Mouse (Mus musculus) spleen, adult 2 months (tissue): ENCODE data around the gene Gm20388.

Experiments
- CTCF ChIP-seq: fragments of 200-500 bp; IDR thresholded peaks from 2 replicates; pipeline ENCODE4 v1.5.1; 2011; ENCODE audit warnings: mild to moderate bottlenecking, inconsistent platforms; ENCODE audit not compliant: insufficient read depth, insufficient read length, insufficient replicate concordance; ENCODE audit errors: extremely low read depth
- POLR2A ChIP-seq: fragments of 200-500 bp; IDR thresholded peaks from 2 replicates; pipeline ENCODE4 v1.6.1; 2011; ENCODE audit warnings: low read depth, low read length, inconsistent platforms

- TF ChIP-seq CTCF (no peak), POLR2A (no peak)
Measured at GRCm38 (mm10) chr8:120568164-120568798, 657.6 kb downstream of the Gm20388 start.
